Mouse (Mus musculus) myocyte (in vitro differentiated cells): ENCODE measurements around the gene Urb2. TPM values are rescaled to one million over a fixed set of nuclear protein-coding genes. Genes with fewer than 3 reads are reported as not detected.

Source experiments
- H3K27me3 ChIP-seq: one replicate; pipeline ENCODE4 v1.6.1; 2011; ENCODE audit not compliant: control insufficient read depth, insufficient read depth, insufficient read length
- H3K36me3 ChIP-seq: one replicate; pipeline ENCODE4 v1.6.1; 2011; ENCODE audit not compliant: control insufficient read depth, insufficient read depth
- H3K4me2 ChIP-seq: one replicate; pipeline ENCODE4 v1.6.1; 2011; ENCODE audit warnings: low read depth, control low read depth
- H3K4me3 ChIP-seq: one replicate; pipeline ENCODE4 v1.5.1; 2011; ENCODE audit warnings: mild to moderate bottlenecking, control low read depth, moderate library complexity
- H3K79me2 ChIP-seq: one replicate; pipeline ENCODE4 v1.6.1; 2011; ENCODE audit not compliant: control insufficient read depth, insufficient read depth
- H3ac ChIP-seq: one replicate; pipeline ENCODE4 v1.6.1; 2011; ENCODE audit not compliant: control insufficient read depth, insufficient read length
- CEBPB ChIP-seq: IDR thresholded peaks from 2 replicates; pipeline ENCODE4 v1.6.1; 2011; ENCODE audit warnings: mild to moderate bottlenecking, moderate library complexity; ENCODE audit not compliant: poor library complexity, insufficient read depth, severe bottlenecking
- E2F4 ChIP-seq: IDR thresholded peaks from one replicate; pipeline ENCODE4 v1.6.1; 2011; ENCODE audit warnings: mild to moderate bottlenecking, control low read depth, moderate library complexity; ENCODE audit not compliant: insufficient read depth
- MAX ChIP-seq: IDR thresholded peaks from one replicate; pipeline ENCODE4 v1.6.1; 2011; ENCODE audit warnings: low read depth, mild to moderate bottlenecking, control low read depth
- MYOD1 ChIP-seq, 3 experiments: IDR thresholded peaks; one replicate each; pipeline ENCODE4 v1.6.1; 2011; ENCODE audit warnings: control low read depth in 2 of 3, low read depth in 2 of 3, mild to moderate bottlenecking in 2 of 3, moderate library complexity in 1 of 3; ENCODE audit not compliant: insufficient read length in 2 of 3, control insufficient read depth in 1 of 3
- MYOG ChIP-seq, 3 experiments: IDR thresholded peaks; one replicate each; pipeline ENCODE4 v1.6.1; 2011; ENCODE audit warnings: control low read depth in 2 of 3, low read depth in 2 of 3, mild to moderate bottlenecking in 2 of 3; ENCODE audit not compliant: insufficient read length in 2 of 3, control insufficient read depth in 1 of 3, insufficient read depth in 1 of 3
- POLR2A ChIP-seq: IDR thresholded peaks from one replicate; pipeline ENCODE4 v1.6.1; 2011; ENCODE audit warnings: low read depth, mild to moderate bottlenecking, control low read depth, moderate library complexity; ENCODE audit not compliant: insufficient read length
- POLR2AphosphoS2 ChIP-seq: IDR thresholded peaks from one replicate; pipeline ENCODE4 v1.6.1; 2011; ENCODE audit warnings: low read depth, control low read depth; ENCODE audit not compliant: insufficient read length
- REST ChIP-seq: IDR thresholded peaks from one replicate; pipeline ENCODE4 v1.6.1; 2011; ENCODE audit warnings: mild to moderate bottlenecking, control low read depth, moderate library complexity; ENCODE audit not compliant: insufficient read depth, insufficient read length
- SRF ChIP-seq: IDR thresholded peaks from one replicate; pipeline ENCODE4 v1.6.1; 2011; ENCODE audit warnings: low read depth; ENCODE audit not compliant: control insufficient read depth, insufficient read length
- TCF12 ChIP-seq: IDR thresholded peaks from one replicate; pipeline ENCODE4 v1.6.1; 2011; ENCODE audit warnings: mild to moderate bottlenecking, control low read depth; ENCODE audit not compliant: poor library complexity, insufficient read depth, severe bottlenecking
- TCF3 ChIP-seq: IDR thresholded peaks from one replicate; pipeline ENCODE4 v1.6.1; 2011; ENCODE audit warnings: low read depth, control low read depth; ENCODE audit not compliant: insufficient read length
- USF1 ChIP-seq: IDR thresholded peaks from one replicate; pipeline ENCODE4 v1.6.1; 2011; ENCODE audit warnings: low read depth, mild to moderate bottlenecking, control low read depth, moderate library complexity
- polyA plus RNA-seq: library from polyadenylated mRNA; unstranded; fragments of >200 nt; fragmentation: generic; extraction: Trizol; gene quantifications from one replicate; pipeline ENCODE4 v1.2.1, GENCODE M21; 2012; ENCODE audit warnings: missing spikeins

Urb2 gene
- polyA plus RNA-seq, 1 experiment, result 5.6 TPM

GRCm38 (mm10) chr8:123978926-123979325, 42.4 kb upstream of the Urb2 start:
- no peaks in the 10 kb centered on the region for H3K36me3 ChIP-seq
- no peak overlapping the region for H3K4me2 ChIP-seq
- H3K4me3 ChIP-seq, result no peak overlapping the region
- H3K27me3 ChIP-seq, result no peaks in the 10 kb centered on the region
- H3ac ChIP-seq, result no peak overlapping the region
- TF ChIP-seq REST (no peak), SRF (no peak), E2F4 (no peak), TCF3 (no peak), MYOG (IDR thresholded peaks at IDR 0.05; ENCODE audit: control insufficient read depth in 1 of 3, insufficient read depth in 1 of 3, insufficient read length in 2 of 3, low read depth in 2 of 3) (no peak), CEBPB (no peak), POLR2A (no peak), POLR2AphosphoS2 (no peak), MYOD1 (IDR thresholded peaks at IDR 0.05; ENCODE audit: control insufficient read depth in 1 of 3, insufficient read length in 2 of 3, low read depth in 2 of 3) (no peak), USF1 (no peak), MAX (no peak), TCF12 (no peak)
- no peaks in the 10 kb centered on the region for H3K79me2 ChIP-seq

GRCm38 (mm10) chr8:123980239-123980638, 41.1 kb upstream of the Urb2 start:
- Histone ChIP-seq H3ac (no peak overlapping the region), H3K4me3 (no peak overlapping the region), H3K79me2 (no peaks in the 10 kb centered on the region), H3K36me3 (no peaks in the 10 kb centered on the region), H3K27me3 (no peaks in the 10 kb centered on the region), H3K4me2 (no peak overlapping the region)
- TF ChIP-seq MAX, result no peak
- TF ChIP-seq TCF12, result no peak
- TF ChIP-seq MYOG (IDR thresholded peaks at IDR 0.05; ENCODE audit: control insufficient read depth in 1 of 3, insufficient read depth in 1 of 3, insufficient read length in 2 of 3, low read depth in 2 of 3), result no peak
- no peak for TF ChIP-seq POLR2AphosphoS2
- TF ChIP-seq POLR2A, result no peak
- no peak for TF ChIP-seq MYOD1 (IDR thresholded peaks at IDR 0.05; ENCODE audit: control insufficient read depth in 1 of 3, insufficient read length in 2 of 3, low read depth in 2 of 3)
- TF ChIP-seq SRF, result no peak
- no peak for TF ChIP-seq TCF3
- TF ChIP-seq USF1, result no peak

- no peaks in the 10 kb centered on the region for H3K79me2 ChIP-seq
- H3K4me3 ChIP-seq, result peak overlapping the region; percentile 39
- no peaks in the 10 kb centered on the region for H3K27me3 ChIP-seq
- H3K4me2 ChIP-seq, result peak overlapping the region; percentile 69
- TF ChIP-seq SRF (no peak), CEBPB (no peak), E2F4 (no peak), TCF12 (no peak), TCF3 (no peak), MAX (no peak), MYOG (IDR thresholded peaks at IDR 0.05; ENCODE audit: control insufficient read depth in 1 of 3, insufficient read depth in 1 of 3, insufficient read length in 2 of 3, low read depth in 2 of 3) (no peak), REST (no peak), MYOD1 (IDR thresholded peaks at IDR 0.05; ENCODE audit: control insufficient read depth in 1 of 3, insufficient read length in 2 of 3, low read depth in 2 of 3) (no peak), POLR2A (no peak), USF1 (no peak), POLR2AphosphoS2 (no peak)
- H3ac ChIP-seq, result peak overlapping the region; percentile 51
- H3K36me3 ChIP-seq, result no peaks in the 10 kb centered on the region
These were observed 39.6 kb upstream of the Urb2 start for GRCm38 (mm10) chr8:123981674-123982073.

GRCm38 (mm10) chr8:123982291-123982793, 39.0 kb upstream of the Urb2 start:
- Histone ChIP-seq H3K79me2 (no peaks in the 10 kb centered on the region), H3ac (peak overlapping the region; percentile 51), H3K4me3 (peak overlapping the region; percentile 39), H3K27me3 (no peaks in the 10 kb centered on the region), H3K4me2 (peak overlapping the region; percentile 69), H3K36me3 (no peaks in the 10 kb centered on the region)
- TF ChIP-seq MYOD1 (IDR thresholded peaks at IDR 0.05; ENCODE audit: control insufficient read depth in 1 of 3, insufficient read length in 2 of 3, low read depth in 2 of 3) (peak in 1 of 3 experiments; percentile 13), MAX (no peak), TCF12 (no peak), TCF3 (no peak), MYOG (IDR thresholded peaks at IDR 0.05; ENCODE audit: control insufficient read depth in 1 of 3, insufficient read depth in 1 of 3, insufficient read length in 2 of 3, low read depth in 2 of 3) (peak in 2 of 3 experiments; percentile 18 to 27), E2F4 (no peak)

- Histone ChIP-seq H3K4me3 (peak within 1 kb of the TSS; percentile 39), H3K27me3 (no peaks in the 10 kb centered on the region), H3K36me3 (no peaks in the 10 kb centered on the region), H3K79me2 (no peaks in the 10 kb centered on the region), H3ac (peak within 1 kb of the TSS; percentile 51), H3K4me2 (peak within 1 kb of the TSS; percentile 90)
- TF ChIP-seq REST (no peak), MAX (no peak), USF1 (no peak), CEBPB (no peak), TCF3 (no peak), TCF12 (no peak), E2F4 (no peak), MYOD1 (IDR thresholded peaks at IDR 0.05; ENCODE audit: control insufficient read depth in 1 of 3, insufficient read length in 2 of 3, low read depth in 2 of 3) (no peak), MYOG (IDR thresholded peaks at IDR 0.05; ENCODE audit: control insufficient read depth in 1 of 3, insufficient read depth in 1 of 3, insufficient read length in 2 of 3, low read depth in 2 of 3) (peak in 1 of 3 experiments; percentile 2), POLR2AphosphoS2 (peak; percentile 87), SRF (no peak), POLR2A (peak; percentile 93)
These were observed 38.4 kb upstream of the Urb2 start, which contains the start of gene Abcb10 for GRCm38 (mm10) chr8:123982826-123983400. Gene Abcb10 (minus strand): TSS chr8:123983122.
